Mouse (Mus musculus) granulocyte monocyte progenitor cell, adult 5-6 weeks (primary cell): ENCODE measurements around the gene Slc38a3. TPM values are rescaled to one million over a fixed set of nuclear protein-coding genes. Genes with fewer than 3 reads are reported as not detected.

Experiments
- ATAC-seq: replicated peaks from 2 replicates; pipeline ENCODE4 v1.8.0; 2016; ENCODE audit warnings: mild to moderate bottlenecking, moderate TSS enrichment, inconsistent platforms; ENCODE audit not compliant: poor library complexity, severe bottlenecking
- total RNA-seq, 2 experiments: library from RNA; stranded (forward) in 1 of 2; stranded (reverse) in 1 of 2; fragments of 200-712, 200-1000 nt in 1 of 2; fragments of >200 nt in 1 of 2; fragmentation: Nextera tagmentation in 1 of 2; gene quantifications; 2 replicates each; pipeline ENCODE4 v1.2.3; 2014 to 2017

The Slc38a3 gene
- total RNA-seq, 2 experiments from 2014 or later: not detected

DNA sequence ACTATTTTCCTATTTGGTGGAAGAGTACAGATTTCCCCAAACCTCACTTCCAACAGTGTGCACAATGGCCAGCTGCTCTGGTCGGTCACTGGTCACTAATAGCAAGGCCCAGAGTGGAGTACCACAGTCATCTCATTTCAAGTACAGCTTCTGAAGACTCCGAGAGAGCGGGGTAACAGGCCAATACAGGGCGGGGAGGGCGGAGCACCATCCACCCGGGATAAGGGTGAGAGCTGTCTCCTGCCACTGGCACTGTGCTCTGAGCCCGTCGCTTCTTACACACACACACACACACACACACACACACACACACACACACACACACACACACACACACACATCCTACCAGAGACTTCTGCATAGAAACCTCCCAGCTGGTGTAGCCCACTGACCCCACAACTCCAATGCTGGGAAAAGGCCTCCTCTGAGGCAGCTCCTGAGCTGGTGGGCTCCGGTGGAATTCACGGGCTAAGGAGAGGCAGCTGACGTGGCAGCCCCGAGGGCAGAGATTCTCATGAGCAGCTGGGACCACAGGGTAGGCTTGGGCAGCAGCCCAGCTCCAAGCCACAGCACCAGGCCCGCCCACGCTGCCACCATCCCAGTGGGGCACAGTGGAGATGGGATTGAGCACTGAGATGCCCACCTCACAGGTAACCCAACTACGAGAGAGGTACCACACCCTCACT lies 43.0 kb downstream of the Slc38a3 start:
- no peak for ATAC-seq

- ATAC-seq: no peak
These were observed 43.8 kb downstream of the Slc38a3 start for GRCm38 (mm10) chr9:107625351-107626128.

GRCm38 (mm10) chr9:107624951-107625350 lies 44.4 kb downstream of the Slc38a3 start:
- ATAC-seq: peak; percentile 1; the same call in 1 of the 2 replicates

- ATAC-seq: peak; percentile 70
These were observed 44.8 kb downstream of the Slc38a3 start for GRCm38 (mm10) chr9:107624539-107624938.

DNA sequence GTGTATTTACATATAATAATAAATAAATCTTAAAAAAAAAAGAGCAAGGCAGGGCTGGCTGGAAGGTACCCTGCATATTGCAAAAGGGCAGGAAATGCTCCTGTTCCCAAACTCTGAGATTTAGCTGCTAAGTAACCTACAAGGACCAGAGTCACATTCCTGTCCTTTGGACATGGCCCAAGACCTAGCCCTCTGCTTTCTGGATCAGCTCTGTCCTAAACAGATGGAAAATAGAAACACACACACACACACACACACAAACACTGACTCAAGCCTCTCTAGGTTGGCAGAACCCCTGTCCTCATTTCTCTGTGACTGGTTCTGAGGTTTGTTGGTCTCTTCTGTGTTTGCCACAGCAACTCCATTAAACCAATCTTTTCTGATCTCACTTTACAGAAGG lies 48.4 kb downstream of the Slc38a3 start:
- ATAC-seq: no peak

GRCm38 (mm10) chr9:107619546-107619879 lies 49.8 kb downstream of the Slc38a3 start:
- ATAC-seq: no peak

- no peak for ATAC-seq
These were observed 50.4 kb downstream of the Slc38a3 start for GRCm38 (mm10) chr9:107618778-107619545.

DNA sequence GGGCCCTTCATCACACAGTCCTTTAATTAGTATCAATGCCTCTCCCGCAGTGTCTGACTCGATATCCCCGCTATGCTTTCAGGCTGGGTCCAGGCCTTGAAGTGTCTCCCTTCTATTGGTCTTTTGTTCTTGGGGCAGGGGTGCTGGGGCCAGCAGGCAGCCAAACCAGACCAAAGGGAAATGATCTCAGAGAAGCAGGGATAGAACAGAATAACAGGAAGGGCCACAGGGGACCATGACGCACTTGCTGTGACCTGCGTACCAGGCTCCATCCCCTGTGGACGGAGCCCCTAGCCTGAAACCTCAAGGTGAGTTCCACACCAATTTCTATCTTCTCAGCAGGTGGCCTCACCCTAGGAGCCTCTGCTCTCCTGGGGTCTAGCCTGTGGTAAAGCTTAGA lies 51.2 kb downstream of the Slc38a3 start:
- no peak for ATAC-seq

GRCm38 (mm10) chr9:107617461-107617860 lies 51.9 kb downstream of the Slc38a3 start:
- ATAC-seq: no peak

- ATAC-seq: no peak
These were observed 54.3 kb downstream of the Slc38a3 start for GRCm38 (mm10) chr9:107615035-107615434.

DNA sequence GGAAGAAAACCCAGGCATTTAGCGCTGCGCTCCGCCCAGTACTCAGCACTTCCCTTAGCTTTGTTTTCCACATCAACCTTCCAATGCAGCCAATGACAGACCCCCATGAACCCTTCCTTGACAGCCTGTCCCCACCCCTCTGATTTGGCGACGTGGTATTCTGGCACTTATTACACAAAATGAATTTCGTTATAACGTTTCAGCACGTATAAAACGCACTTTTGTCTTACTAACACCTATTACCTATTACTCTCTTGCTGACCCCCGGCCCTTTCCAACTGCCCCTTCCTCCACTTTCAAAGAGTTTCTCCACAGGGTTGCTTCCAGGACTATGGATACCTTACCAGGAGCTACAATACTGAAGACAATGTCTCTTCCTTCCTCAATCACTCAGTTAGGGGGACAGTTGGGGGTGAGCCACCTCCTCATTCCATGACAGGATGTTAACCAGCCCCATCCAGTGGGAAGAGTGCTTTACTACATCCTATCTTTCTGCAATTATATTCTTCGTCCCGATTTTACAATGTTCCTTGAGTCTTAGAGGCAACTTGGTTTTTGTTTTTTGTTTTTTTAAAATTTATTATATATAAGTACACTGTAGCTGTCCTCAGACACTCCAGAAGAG lies 56.3 kb downstream of the Slc38a3 start:
- no peak; the same call in 1 of the 2 replicates for ATAC-seq

DNA sequence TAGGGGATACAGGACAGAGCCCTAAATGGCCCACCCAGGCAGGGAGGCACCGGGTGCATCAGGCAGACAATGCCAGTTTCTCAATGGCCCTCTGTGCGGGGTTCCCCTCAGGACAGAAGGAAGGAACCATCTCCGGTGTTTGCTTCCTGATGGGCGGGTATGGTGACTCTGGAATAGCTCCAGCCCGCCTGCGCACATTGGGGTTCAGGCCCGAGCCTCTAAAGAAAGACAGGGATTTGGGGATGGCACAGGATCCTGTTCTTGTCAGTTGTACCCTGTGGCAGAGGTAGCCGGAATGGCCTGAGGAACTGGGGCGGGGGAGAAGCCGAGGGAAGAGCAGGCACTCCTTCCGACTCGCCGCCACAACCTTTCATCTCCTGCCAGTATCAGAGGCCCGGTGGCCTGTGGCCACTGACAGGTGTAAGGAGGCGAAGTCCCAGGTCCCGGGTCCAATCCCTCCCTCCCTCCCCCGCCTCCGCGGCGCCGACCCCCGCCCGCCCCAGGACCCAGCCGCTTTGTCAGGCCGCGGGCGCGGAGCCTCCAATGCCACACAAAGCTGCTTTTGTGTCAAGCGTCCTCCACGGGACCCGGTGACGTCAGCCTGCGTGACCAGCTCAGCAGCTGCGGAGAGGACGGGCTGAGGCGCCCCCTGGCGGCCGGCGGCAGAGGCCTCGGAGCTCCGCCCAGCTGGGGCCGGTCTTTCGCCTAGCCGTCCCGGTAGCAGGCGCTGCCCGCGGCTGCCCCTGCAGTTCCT lies 57.0 kb downstream of the Slc38a3 start:
- peak; percentile 83 for ATAC-seq

DNA sequence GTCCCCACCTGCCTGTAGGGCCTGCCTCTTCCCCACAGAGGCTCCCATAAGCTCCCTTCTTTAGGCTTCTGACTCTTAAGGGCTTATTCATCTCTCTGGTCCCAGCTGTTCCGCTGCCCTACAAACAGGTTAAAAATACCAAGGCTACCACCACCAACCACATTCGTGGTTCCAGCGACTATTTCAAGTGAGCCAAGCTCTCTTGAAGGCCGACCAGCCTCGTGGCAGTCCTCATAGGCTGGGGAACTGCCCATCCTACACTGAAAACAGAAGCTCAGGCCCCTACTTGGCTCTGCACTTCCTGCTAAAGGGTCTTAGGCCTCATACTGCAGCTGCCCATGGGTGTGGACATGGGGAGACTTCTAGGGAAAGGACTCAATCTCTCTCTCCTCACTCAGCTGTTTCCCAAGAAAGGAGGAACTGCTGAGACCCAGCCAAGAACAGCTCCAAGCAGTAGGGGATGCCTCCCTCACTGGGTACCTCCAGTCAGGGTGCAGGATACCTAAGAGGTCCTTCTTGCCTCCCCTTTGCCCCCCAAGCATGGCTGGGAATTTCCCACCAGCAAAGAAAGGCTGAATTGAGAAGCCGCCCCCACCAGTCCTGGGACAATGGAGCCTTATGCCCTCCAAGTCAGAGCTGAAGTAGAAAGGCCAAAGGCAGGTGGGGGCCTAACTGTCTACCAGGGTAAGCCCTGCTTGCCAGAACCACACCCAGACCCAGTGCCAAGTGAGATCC lies 57.7 kb downstream of the Slc38a3 start:
- ATAC-seq: peak; percentile 36

- ATAC-seq: no peak
These were observed 59.9 kb downstream of the Slc38a3 start for GRCm38 (mm10) chr9:107609433-107609830.

GRCm38 (mm10) chr9:107608741-107609432 lies 60.4 kb downstream of the Slc38a3 start, which contains the start of gene Sema3b:
TSS of gene Sema3b (minus strand) at chr9:107609229.
- ATAC-seq: no peak

- ATAC-seq: no peak
These were observed 61.6 kb downstream of the Slc38a3 start for GRCm38 (mm10) chr9:107607653-107608245.

DNA sequence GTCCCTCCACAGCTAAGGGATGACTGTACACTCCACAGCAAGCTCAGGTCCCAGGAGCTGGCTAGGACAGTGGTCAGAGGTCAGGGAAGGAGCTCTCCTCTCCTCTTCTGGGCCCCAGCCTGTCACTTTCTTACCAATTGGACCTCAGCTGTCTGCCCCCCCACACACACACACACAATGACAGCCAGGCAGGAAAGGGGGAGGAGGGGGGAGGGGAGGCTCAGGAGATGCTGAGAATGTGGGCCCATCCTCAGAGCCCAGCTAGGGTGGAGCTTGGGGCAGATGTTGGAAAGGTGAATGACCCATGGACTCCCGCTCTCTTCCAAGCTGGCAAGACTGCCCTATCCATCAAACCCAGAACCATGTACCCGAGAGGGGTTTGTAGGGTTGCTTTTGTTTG lies 62.3 kb downstream of the Slc38a3 start:
- no peak for ATAC-seq

DNA sequence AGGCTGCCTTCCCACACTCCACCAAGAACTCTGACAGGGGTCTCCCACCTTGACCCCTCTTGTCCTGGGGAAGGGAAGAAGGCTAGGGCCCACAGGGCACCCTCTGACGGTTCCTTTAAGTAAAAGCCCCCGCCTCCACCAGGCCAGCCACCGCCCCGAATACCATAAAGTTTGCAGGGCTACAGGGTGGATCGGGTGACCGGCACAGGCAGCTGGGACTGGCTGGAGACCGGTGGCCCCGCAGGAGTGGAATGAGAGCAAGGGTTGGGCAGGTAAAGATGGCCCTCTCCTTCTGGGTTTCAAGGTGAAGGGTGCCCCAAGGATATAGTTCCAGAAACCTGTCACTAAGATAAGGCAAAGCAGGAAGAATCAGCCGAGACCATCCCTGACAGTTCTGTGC lies 62.7 kb downstream of the Slc38a3 start:
- no peak for ATAC-seq
